Mouse (Mus musculus) lung, postnatal 0 days (tissue): Measurements from ENCODE around the gene Dgkb.

Experiments
- CTCF ChIP-seq: IDR thresholded peaks from 2 replicates; pipeline ENCODE4 v1.5.1; 2016; ENCODE audit warnings: antibody characterized with exemption, mild to moderate bottlenecking
- EP300 ChIP-seq: IDR thresholded peaks from 2 replicates; pipeline ENCODE4 v1.6.1; 2016; ENCODE audit warnings: antibody characterized with exemption, mild to moderate bottlenecking, control low read depth

- no peak for TF ChIP-seq CTCF
- no peak for TF ChIP-seq EP300
Measured at GRCm38 (mm10) chr12:38400089-38400488, 582.6 kb downstream of the Dgkb start.
